Mouse (Mus musculus): ENCODE results near the gene Chchd2.
"Not testable (repeated sequence)": the region's sequence is repeated elsewhere in the genome, so short reads cannot be mapped to it uniquely, and the experiment has no call there.

Chchd2 gene

DNA sequence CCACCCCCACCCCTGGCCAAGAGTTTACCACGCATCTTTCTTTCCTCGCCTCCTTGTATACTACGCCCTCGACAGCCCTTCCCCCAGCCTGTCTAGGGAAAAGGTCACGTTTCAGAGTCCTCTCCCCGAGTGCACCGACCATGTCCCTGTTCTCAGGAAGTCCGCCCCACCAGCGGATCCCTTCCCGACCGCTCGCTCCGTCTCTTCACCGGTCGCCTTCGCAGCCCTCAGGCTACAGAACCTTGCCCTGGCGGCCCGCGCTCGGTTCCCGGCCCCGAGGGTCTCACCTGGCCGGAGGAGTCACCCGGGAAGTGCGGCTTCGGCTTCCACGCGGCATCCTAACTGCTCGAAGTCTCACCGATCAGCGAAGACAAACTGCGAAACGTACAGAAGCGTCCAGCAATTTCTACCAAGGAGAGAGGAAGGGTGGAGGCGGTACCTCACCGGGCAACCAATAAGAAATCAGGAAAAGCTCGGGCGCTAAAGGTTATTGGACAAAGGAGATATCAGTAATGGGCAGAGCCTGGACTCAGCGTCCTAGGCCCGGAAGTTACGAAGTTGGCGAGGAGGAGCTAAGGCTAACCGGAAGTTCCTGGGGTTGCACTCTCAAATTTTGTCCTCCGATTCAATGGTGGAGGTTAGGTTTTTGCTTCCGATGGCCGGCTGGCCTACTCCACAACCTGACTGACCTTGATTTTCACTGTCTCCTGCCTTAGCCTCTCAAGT is at the start of gene Chchd2:
Gene Chchd2, minus strand, starts transcription at position 560 of the 726 bp plus-strand sequence.
- peak; percentile 92 for DNase-seq

GRCm38 (mm10) chr5:129936941-129937340 is 49.7 kb upstream of the Chchd2 start:
- DNase-seq: no peak

DNA sequence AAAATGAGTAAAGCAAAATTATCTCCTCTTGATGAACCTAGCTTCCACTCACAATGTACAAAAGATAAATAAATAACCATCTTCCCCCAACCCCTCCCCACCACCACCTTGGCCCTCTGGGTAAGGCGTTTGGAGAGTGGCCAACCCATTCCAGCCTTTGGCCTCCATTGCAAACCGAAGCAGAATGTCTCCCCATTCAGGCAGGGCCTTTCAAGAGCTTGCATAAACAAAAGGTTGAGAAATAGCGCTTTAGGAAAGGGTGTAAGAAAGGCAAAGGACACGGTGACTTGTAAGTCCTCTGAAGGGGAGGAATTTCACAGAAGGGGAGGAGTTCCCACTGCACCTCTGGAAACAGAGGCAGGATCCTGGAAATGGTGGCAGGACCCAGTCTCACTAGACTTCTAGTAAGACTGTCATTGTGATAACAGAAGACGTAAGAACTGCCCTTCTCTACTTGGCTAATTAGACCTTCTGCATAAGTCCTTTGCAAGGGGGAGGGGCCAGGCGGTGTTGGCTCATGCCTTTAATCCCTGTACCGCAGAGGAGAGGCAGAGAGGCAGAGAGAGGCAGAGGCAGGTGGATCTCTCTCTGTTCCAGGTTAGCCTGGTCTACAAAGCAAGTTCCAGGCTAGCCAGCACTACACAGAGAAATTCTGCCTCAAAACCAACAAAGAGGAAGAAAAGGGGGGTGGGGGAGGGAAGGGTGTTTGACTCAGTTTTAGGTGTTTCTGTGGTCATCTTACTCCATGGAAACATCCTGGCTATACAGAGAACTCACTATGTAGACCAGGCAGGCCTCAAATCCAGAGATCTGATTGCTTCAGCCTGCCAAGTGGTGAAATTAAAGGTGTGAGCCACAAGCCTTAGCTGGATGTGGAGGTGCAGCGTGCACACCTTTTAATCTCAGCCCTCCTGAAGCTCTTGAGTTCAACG is 42.9 kb upstream of the Chchd2 start:
- DNase-seq: no peak

- DNase-seq: no peak
Observed at GRCm38 (mm10) chr5:129925933-129926332, 38.7 kb upstream of the Chchd2 start.

- no peak for DNase-seq
Observed at GRCm38 (mm10) chr5:129924820-129925452, 37.7 kb upstream of the Chchd2 start.

- DNase-seq: no peak
Observed at GRCm38 (mm10) chr5:129921972-129922371, 34.7 kb upstream of the Chchd2 start.

- DNase-seq: no peak
Observed at GRCm38 (mm10) chr5:129919320-129919719, 32.0 kb upstream of the Chchd2 start.

- DNase-seq: no peak
Observed at GRCm38 (mm10) chr5:129918752-129919151, 31.5 kb upstream of the Chchd2 start.

DNA sequence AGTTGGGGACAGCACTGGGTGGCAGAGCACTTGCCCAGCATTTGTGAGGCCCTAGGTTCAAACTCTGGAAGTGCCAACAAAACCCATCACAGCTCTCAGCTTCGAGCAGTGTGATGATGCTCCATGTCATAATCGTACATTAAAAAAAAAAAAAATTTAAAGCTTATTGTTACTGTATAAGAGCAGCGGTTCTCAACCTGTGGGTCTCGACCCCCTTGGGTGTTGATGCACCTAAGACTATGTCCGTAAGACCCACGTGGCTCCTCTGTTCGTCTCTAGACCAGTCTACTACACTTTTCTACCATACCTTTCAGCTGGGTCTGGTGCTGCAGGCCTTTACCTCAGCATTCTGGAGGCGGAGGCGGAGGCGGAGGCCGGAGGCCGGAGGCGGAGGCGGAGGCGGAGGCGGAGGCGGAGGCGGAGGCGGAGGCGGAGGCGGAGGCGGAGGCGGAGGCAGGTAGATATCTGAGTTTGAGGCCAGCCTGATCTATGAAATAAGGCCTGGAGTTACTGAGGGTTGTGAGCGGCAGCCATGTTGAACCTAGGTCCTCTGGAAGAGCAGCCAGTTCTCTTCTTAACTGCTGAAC is 30.9 kb upstream of the Chchd2 start:
- DNase-seq: no peak

DNA sequence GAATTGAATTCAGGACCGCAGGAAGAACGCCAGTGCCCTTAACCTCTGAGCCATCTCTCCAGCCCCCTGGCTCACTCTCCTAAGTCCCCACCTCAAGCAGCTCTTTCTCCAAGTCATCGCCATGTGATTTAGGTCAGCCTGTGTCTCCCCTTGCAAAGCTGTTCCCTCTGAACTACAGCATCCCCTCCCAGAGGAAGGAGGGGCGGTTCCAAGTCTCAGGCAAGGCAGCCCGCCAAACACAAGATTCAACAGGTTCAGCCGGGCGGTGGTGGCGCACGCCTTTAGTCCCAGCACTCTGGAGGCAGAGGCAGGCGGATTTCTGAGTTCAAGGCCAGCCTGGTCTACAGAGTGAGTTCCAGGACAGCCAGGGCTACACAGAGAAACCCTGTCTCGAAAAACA is 28.2 kb upstream of the Chchd2 start:
- DNase-seq: not testable (repeated sequence)

- DNase-seq: no peak
Observed at GRCm38 (mm10) chr5:129914024-129914423, 26.8 kb upstream of the Chchd2 start.

- no peak for DNase-seq
Observed at GRCm38 (mm10) chr5:129909591-129909990, 22.3 kb upstream of the Chchd2 start.

DNA sequence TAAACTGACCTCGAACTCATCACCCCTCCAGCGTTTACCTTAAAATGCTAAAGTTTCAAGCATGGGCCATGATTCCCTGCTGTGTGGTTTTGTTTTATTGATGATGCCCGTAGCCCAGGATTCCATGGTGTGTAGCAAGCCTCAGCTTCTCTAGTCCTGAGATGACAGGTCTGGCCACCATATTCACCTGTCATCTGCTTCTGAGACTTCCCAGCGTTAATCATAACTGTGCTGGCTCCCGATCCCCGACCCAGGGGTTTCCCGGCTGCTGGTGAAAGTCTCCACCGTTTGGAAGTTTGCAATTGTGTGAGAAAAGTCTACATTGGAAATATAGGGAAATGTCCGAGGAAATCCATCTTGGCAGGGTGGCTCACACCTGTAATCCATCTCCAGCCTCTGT is 21.9 kb upstream of the Chchd2 start:
- DNase-seq: no peak

DNA sequence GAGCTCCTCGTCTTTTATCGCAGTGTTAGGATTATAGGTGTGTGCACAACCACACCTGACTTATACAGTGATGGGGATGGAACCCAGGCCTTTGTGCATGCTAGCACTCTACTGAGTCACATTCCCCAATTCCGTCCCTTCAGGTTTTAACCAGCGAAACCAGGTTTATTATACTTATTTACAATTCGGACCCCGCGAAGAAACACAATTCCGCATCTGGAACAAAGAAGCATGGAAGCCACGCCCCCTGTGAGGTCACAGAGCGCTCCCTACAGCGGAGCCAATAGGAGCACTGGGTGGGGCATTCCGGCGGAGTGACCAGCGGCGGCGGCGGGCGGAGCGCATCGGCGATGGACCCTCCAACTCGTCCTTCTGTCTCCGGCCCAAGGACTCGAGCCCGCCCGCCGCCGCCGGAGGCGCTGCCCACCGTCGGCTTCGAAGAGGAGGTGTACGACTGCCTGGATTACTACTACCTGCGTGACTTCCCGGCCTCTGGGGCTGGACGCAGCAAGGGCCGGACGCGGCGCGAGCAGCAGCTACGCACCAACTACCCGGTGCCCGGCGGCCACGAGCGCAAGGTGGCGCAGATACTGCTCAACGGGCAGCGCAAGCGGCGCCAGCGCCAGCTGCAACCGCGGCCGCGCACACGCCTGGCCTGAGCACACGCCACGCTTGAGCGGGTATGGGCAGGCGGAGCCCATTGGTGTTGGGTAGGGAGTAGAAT is 21.1 kb upstream of the Chchd2 start, which contains the start of gene Nupr1l:
Gene Nupr1l, plus strand, starts transcription at position 299 of the 724 bp plus-strand sequence.
- DNase-seq: peak; percentile 81

DNA sequence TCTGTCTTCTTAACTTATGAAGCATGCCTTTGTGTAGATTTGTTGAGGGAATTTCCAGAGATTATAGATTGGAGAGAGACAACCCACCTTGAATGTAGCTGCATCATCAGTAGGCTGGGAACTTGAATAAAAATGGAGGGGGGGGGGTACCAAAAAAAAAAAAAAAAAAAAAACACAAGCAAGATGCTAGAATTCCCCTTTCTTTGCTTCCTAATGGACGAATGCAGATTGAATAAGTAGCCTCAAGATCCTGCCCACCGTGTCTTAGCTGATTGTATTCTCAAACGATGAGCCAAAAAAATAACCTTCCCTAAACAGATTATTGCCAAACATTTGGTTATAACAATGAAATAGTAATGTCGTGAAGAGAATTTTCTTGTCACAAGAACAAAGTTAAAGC is 20.5 kb upstream of the Chchd2 start:
- DNase-seq: no peak

DNA sequence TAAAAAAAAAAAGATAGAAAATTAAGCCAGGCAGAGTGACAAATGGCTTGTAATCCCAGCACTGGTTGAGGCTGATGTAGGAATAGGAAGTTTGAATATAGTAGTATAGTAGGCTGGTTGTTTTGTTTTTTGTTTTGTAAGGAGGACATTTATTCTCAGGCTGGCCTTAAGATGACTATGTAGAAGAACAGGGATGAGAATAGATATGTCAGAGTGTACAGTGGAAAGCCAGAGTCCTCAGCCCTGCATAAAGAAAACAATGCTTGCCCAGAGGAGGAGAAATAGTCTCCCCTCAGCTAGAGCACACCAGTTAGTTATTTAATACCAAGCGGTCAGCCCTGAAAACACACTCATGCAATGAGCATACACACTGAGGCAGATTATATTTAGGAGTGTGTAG is 11.2 kb upstream of the Chchd2 start, which contains the start of gene Phkg1:
Gene Phkg1, minus strand, starts transcription at position 101 of the 400 bp plus-strand sequence.
- no peak for DNase-seq

GRCm38 (mm10) chr5:129895198-129896088 is 8.2 kb upstream of the Chchd2 start, which contains the start of gene Zbed5:
TSS of gene Zbed5 (plus strand) at chr5:129895723.
- DNase-seq: peak; percentile 79

DNA sequence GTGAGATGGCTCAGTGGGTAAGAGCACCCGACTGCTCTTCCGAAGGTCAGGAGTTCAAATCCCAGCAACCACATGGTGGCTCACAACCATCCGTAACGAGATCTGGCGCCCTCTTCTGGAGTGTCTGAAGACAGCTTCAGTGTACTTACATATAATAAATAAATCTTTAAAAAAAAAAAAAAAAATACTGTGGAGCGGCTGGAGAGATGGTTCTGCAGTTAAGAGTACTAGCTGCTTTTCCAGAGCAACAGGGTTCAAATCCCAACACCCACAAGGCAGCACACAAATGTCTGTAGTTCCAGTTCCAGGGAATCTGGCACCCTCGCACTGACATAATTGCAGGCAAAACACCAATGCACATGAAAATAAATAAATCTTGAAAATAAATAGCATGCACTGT is 3.1 kb upstream of the Chchd2 start:
- not testable (repeated sequence) for DNase-seq

- no peak for DNase-seq
Observed at GRCm38 (mm10) chr5:129886271-129886670, 999 bp downstream of the Chchd2 start.

DNA sequence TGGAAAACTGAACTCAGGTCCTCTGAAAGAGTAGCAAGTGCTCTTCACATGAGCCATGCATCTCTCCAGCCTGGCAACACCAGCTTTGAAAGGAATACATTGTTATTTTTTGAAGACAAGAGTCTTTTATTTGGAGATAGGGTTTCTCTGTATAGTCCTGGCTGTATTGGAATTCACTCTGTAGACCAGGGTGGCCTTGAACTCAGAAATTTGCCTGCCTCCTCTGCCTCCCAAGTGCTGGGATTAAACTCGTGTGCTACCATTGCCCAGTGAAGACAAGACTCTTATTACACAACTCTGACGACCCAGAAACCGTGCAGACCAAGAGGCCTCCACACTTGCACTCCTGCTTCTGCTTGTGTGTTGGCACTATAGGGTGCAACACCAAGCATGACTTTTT is 7.4 kb downstream of the Chchd2 start:
- no peak for DNase-seq

DNA sequence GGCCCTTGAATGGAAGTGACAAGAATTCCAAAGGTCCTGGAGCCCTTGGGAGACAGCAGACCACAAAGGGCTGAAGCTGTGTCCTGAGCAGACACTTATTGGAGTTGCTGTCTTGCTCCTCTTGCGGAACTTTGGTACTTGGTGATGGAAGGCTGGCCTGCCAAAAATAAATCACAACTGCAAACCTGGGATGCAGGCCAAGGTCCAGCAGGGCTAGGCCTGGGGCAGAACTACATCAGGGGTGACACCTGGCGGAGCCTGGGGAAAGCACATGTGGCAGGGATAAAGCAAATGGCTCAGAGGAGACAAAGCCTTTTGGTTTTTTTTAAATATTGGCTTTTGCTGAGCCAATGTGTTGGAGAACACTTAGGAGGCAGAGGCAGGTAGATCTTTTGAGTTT is 8.3 kb downstream of the Chchd2 start:
- no peak for DNase-seq

Data from cerebellum, adult 11 months (tissue).